Mouse (Mus musculus) layer of hippocampus, postnatal 36 days (tissue): Measurements from ENCODE around the gene Foxo6. TPM values are rescaled to one million over a fixed set of nuclear protein-coding genes. Genes with fewer than 3 reads are reported as not detected.

Experiments
- DNase-seq, 2 experiments: peaks; one replicate each; pipeline ENCODE4 v3.0.0; 2022
- total RNA-seq, 2 experiments: library from RNA; stranded (reverse); gene quantifications; 2 replicates each; pipeline ENCODE4 v1.2.3; 2021

Gene Foxo6
- total RNA-seq, 2 experiments from 2014 or later: 37.1 to 38.6 TPM

DNA sequence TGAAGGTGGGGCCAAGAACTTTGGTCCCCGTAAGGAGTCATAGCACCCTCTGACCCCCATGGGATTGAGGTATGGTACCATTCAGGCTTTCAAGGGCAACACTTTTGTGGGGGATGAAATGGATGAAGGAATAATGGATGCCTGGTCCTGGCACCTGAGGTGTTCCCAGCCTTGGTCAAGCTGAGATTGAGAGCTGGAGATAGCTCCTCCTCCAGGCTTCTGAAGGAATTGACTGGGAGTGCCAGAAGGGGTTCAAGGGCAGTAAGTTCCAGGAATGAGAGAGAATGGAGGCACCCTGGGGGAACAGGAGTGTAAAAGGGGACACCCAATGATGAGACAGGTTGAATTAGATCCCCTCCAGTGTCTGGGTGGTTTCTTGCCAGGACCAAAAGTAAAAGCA is 3.0 kb downstream of the Foxo6 start:
- DNase-seq: peak in 1 of 2 experiments; percentile 9

DNA sequence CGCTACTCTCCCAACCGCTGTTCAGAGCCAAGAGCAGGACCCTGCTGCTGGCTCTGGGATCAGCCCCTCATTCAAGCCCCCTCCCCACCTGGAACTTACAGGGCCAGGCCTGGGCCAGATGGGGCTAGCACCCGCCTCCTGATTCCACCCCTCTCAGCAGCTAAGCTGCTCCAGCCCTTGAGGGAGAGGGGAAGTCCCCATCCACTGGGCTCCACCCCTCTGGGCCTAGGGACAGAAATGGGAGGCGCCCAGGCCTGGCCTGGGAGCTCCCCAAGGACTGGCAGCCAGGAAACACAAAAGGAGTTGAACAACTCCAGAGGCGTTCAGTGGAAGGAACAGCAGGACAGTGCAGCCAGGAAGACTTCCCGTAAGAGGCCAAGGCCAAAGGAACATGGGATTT is 4.0 kb downstream of the Foxo6 start:
- peak; percentile 78 to 81 for DNase-seq

DNA sequence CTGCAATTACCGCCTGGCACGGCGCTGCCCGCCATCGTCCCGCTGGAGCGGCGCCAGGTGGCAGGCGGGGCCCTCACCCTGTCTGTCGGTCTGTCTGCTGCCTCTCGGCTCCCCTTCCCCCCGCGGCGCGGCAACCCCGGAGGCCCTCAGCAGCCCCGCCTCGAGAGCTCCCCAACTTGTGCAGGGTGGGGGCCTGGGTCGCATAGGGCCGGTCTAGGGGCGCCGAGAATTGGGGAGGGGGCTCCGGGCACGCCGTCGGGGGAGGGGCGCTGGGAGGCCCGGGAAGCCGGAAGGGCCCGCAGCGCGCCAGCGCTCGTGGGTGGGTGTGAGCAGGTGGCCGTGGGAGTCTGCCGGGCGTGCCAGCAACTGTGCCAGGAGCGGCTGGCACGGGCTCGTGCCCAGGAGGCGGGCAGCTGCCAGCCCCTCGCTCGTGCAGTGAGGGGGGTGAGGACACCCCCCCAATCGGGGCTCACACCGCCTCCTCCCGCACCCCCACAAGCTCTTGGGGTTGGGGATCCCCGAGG is 4.5 kb downstream of the Foxo6 start:
- peak; percentile 83 to 85 for DNase-seq

DNA sequence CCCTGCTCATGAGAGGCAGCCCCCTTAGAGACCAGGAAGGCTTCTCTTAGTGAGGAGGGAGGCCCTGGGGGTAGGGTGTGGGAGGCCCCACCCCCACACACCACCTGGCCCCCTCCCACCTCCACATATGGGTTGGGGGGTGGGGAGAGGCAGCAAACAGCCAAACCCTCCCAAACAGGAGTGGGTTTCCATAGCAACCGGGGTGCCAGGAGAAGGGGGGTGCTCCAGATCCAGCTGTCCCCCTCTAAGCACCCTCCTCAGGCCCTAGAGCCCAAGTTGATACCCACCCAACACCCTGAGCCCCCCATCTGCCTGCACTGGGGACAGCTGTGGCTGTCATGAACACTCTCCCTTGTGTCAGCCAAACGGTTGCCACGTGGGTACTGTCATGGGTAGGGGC is 6.1 kb downstream of the Foxo6 start:
- peak in 1 of 2 experiments; percentile 70 for DNase-seq

DNA sequence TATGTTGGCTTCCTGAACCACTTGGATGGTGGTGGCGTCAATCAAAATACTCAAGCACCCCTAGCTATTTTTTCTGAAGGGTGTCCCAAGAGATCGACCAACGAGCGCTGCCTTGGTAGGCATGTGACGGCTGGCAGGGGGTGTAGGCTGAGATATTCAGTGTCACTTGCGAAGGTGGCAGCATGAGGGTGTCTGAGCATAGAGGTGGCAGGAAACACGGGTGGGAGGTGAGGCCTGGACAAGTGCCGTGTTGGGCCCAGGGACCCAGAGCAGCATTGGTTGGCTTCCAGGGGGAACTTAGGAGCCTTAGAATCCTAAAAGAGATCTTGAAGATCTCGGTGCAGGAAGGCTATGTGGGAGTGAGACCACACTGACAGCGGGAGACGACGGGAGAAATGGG is 6.7 kb downstream of the Foxo6 start:
- DNase-seq: peak in 1 of 2 experiments; percentile 9

DNA sequence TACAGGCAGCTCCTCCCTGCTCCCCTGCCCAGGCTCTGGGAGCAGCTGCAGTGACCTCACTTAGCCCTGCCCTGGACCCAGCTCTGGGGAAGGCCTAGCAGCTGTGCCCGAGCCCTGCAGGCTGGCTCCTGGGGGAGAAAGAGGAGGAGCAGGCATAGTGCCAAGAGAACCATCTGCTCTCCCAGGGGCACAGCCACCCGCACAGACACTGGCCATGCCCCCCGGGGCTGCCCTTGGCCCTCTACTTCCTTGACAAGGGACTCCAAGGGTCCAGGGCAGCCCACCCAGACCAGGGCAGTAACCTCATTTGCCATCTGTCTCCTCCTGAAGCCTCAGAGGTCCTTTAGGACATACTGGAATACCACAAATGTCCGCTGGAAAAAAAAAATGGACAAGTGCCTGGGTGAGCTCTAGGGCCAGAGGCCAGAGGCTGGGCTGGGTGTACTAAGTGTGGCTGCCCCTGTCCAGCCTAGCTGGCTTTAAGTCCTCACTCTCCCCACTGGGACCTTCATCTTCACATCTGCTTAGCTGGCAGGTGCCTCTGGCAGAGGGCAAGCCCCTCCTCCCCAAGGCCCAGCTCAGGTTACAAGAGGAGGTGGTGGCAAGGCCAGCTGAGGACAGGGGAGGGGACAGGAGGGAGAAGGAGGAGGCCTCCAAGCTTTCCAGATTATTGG is 9.8 kb downstream of the Foxo6 start:
- DNase-seq: peak in 1 of 2 experiments; percentile 46

DNA sequence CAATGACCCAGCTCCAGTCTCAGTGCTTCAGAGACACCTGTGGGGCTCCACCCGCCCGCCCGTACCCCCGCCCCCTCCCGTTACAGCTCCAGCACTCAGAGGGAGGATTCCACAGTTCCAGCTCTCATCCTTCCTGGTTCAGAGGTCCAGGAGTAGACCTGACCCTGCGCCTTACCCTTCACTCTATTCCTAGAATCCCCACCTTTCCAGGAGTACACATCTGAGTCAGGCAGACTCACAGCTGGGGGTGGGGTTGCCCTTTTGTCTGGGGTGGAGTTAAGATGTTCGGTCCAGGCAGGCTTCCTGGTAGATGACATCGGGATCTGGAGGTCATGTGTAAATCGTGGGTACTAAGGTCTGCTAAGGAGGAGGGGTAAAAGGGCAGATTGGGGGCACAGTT is 11.7 kb downstream of the Foxo6 start:
- no peak for DNase-seq

DNA sequence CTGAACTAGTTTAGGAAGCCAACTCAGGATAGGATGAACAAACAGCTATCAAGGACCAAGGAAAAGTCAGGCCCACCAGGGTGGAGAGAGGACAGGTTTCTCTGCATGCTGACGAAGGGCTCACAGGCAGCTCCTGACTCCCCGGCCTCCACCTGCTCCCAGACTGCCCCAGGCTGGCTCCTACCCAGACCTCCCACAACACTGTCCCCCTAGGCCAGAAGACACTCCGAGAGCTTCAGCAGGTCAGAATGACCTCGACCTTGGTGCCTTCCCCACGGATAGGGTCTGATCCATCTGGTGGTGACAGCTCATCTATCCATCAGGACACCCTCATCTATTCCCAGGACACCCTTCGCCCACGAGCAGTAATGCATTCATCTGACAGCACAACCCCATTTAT is 13.6 kb downstream of the Foxo6 start:
- DNase-seq: no peak

DNA sequence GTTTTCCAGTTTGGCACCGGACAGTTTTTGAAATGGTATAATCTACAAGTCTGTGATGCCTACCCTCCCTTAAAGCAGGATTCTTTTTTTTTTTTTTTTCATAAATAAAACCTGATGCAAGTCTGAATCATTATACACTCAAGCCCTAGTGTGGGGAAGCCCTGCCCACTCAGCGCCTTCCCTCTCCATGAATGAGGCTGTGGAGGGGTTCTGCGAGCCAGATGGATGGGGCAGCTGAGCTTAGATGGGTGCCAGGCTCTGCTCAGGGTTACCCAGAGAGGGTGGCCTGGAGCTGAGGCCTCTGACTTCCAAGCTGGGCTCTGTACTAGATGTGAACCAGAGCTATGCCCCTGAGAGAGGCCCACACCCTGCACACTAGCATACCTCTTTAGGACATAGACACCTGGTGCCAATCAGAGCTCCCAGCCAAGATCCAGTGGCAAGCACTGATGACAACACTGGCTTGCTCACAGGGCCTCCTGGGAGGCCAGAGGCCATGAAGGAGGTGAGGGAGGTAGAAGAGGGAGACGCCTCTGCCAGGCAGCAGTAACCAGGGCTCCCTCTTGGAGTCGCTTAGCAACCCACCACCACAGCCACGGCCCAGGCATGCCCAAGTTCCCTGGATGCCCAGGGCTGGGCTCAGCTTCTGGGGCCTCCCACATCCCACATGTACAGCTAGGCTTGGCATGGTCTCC is 15.1 kb downstream of the Foxo6 start:
- DNase-seq: peak in 1 of 2 experiments; percentile 56

DNA sequence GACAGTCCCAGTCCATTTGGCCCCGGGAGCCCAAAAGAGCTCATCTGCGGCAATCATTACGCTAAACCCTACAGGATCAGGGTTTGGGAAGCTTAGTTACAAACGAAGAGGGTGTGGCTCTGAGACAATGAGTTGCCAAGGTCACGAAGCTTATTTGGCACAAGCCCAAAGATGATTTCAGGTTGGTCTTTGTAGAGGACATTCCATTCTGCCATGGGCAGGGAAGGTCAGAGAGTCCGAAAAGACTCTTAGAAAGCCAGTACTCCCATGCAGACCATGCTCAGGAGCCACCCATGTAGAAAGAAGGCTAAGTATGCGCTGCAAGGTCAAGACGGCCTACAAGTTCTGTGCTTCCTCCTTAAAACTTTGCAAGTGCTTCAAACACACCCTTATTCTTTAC is 15.9 kb downstream of the Foxo6 start:
- no peak for DNase-seq

DNA sequence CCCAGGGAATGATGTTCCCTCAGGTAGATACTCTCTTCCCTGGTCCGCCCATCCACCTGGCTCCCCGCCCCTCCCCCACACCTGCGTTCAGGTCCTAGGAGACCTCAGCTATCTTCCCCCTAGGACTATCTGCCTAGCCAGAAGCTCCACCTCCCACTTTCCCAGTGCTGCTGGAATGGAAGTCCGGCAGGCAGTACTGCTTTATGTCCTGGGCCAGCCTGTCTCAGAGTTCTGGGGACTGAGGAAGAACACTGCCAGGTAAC is 16.3 kb downstream of the Foxo6 start:
- no peak for DNase-seq

DNA sequence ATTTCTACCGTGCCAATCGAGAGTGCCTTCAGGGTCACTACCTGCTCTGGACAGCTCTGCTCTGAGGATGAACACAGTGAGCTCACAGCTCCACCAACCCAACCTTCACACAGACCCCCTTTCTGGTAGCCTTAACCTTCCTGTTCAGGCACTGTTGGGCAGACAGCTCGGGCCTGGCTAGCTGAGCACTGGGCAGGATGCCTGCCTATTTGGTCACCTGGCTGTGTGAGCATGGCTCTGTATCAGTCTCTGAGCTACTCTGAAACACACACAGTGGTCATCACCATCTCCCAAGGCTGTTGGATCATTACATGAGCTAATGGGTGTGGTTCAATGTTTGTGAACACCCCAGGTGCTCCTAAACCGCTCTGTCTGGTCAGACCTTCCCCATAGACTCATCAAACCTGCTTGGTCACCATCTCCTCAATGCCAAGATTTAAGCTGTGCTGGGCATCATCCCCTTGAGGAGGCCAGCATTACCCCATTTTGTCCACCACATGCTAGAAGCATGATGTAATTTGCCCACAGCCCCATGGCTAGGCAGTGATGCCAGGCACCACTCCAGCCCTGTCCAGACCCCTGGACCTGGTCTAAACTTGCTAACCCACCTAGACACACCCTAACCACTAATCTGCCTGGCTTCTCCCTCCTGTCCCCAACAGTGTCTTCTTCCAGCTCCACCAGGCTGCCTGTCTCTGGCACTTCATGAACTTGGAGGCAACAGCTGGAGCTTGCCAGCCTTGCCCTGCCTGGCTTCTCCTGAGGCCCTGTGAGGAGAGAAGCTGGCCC is 16.8 kb downstream of the Foxo6 start:
- DNase-seq: peak in 1 of 2 experiments; percentile 13

DNA sequence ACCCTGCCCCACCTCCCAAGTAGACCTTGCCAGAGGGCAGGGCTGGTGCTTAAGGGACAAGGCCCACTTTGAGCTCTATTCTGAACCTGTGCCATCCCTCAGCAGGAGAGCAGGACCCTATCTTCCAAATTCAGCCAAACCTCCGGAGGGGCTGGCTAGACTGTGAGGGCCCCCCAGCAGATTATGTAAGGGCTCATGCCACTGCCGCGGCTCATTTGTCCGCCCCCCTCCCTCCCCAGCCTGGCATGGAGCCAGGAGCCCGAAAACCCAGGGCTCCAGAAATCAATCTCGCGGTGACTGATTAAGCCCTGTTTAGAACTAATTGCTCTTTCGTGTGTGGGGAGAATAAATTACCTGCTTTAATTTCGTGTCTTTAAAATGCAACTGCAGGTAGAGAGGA is 17.7 kb downstream of the Foxo6 start:
- DNase-seq: peak in 1 of 2 experiments; percentile 37

DNA sequence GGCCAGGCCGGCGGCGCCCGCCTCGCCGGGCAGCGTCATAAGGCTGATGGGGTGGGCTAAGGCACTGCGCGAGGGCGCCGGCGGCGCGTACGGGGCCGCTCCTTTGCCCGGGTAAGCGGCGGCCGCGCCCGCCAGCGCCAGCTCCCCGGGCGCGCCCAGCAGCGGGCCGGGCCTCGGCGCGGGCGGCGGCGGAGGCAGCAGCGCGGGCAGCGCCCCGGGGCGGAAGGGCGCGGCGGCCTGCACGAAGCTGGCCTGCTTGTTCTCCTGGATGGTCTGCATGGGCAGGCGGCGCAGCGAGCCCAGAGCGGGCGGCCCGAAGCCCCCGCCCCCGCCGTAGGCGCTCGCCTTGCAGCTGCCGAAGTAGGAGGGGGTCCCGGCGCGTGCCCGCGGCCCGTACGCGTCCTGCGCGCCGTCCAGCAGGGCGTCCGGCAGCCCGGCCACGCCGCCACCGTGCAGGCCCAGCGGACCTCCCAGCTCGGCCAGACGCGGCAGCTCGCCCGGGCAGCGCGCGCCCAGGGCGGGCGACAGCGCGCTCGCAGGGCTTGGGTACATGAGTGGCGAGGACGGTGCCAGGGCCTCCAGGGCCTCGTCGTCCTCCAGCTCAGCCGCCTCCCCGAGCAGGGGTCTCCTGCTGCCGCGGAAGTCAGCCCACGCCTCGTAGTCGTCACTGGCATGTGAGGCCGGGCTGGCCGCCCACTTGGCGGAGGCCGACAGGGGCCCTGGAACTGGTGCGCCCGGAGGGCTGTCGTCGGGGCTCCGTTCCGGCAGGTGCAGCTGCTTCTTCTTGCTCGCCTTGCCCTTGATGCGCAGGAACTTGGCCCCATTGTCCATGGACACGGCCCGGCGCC is 18.7 kb downstream of the Foxo6 start:
- peak in 1 of 2 experiments; percentile 42 for DNase-seq

DNA sequence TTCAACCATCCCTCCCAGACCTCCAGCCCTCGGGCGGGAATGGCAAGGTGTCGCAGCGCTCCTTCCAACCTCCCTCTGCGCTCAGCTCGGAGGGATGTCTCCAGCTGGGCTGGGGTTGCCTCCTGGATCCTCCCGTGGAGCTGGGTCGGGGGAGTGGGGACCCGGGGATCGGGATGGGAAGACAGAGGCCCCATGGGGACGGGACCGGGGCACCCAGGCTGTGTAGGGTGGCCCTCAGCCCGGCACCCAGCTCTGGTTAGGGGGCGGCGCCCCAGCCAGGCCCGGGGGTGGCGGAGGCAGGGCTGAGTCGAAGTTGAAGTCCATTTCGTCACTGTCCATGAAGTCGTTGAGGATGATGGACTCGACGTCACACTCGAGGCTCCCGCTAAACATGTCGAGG is 19.5 kb downstream of the Foxo6 start:
- DNase-seq: no peak

DNA sequence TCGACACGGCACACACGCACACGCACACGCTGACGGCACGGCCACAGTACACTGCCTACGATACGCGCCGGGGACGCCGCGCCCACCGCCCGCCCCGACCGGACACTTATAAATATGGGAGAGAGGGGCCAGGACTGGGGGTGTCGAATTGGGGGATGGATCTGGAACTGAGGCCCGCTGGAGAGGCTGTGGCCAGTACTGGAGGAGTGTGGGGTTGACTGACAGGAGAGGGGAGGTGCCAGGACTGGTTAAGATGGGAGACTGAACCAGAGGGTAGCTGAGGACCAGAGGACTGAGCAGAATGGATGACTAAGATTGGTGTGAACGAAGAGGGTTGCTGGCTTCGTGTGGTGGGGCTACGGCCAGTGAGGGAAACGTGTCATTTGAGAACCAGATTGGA is 20.0 kb downstream of the Foxo6 start:
- no peak for DNase-seq

DNA sequence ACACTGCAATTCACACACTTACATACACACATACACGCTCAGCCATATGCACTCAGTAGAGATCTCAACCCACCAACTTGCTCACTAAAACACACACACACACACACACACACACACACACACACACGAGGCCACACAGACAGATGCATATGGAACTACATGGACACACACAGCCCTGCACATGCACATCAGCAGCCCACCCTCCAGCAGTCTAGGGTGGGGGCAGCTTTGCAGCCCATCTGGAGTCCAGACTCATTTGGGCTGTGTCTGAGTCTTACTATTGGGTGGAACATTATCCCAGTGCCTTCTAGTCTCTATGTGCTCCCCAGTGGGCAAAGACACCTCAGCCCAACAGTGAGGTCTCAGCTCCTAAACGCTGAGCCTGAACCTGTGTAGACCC is 23.0 kb downstream of the Foxo6 start:
- no peak for DNase-seq

DNA sequence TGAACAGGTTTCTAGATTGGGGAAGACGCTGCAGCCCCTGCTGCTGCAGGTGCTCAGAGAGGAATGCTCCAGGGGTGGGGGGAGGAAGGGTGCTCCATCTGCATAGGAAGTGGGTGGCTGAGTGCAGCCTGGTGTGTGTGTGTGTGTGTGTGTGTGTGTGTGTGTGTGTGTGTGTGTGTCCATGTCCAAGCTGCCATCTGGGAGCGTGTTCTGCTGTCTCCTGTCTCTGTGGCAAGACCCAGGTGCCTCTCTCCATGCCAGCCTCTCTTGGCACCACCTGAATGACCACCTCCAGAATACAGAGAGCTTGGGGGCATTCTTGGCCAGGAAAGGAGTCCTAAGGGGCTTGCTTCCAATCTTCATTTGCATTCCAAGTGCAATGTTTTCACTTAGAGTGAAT is 24.4 kb downstream of the Foxo6 start:
- peak in 1 of 2 experiments; percentile 19 for DNase-seq

DNA sequence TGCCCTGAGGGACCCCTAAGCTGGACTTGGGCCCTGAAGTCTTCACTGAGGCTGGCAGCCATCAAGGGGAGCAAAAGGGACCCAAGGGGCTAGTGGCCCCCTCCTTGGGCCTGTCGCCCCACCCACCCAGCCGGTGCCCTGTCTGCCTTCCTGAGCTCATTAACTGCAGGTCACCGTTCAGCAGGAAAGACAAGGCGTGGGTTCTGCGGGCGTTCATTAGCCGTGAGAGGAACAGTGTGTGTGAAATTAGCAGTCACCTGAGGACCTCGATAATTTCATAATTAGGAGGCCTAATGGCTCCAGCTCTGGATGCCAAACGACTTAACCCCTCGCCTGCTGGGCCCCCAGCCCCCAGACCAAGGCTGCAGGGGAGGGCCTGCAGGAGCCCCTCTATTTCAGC is 24.9 kb downstream of the Foxo6 start:
- DNase-seq: peak in 1 of 2 experiments; percentile 5

DNA sequence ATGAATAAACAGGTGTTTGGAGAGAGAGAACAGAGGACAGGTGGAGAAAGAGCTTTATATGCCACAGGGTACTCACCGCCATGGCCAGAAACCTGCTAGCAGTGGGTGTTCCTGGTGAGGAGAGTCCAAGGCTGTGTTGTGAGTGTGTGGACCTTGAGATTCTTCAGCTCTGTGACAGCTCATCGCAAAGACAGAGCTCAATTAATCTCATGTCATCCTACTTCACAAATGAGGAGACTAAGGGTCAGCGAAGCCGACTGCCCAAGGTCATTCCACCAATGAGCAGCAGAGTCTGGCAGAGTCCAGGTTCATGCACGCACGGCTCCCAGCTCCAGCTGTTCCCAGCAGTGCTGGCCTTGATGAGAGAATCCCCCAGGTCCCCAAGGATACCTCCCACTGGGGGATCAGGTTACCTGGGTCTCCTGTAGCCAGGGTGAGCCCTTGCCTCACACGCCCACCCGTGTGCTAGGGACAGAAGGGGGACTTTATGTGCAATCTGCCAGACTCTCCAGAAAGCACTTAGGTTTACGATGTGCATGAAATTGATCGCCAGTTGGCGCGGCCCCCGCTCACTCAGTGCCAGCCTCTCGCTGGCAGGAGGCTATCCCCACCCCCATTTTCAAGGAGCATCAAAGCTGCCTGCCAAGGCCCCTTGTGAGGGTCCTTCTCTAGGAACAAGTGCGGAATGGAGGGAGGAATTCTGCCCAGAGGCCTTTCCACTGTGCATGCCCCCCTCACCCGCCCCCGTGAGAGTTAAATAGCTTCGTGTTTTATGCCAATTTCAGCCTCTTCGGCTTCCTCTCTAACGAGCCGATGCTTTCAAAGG is 27.6 kb downstream of the Foxo6 start:
- peak; percentile 80 to 81 for DNase-seq

DNA sequence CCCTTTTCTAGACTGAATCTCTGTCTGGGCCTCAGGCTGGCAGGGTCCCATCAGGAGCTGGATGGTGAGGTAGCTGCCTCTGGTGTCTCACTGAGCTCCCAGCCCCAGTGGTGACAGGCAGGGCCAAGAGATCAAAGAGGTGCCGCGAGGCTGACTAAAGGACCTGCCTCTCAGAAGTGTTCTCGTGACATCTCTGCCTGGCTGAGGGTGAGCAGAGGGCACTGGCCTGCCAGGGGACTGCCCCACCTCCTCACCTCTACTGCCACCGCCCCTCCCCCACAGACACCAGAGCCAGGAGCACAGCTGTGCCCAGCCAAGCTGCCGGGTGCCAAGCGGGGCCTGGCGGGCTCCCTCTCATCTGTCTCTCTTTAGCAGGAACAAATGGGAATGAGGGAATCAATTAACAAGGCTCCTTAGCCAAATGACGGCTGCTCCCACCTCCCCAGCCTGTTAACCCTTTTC is 38.3 kb downstream of the Foxo6 start:
- DNase-seq: peak; percentile 81 to 82
